Mouse (Mus musculus): ENCODE measurements around the gene Wapl.

GRCm38 (mm10) chr14:34773681-34774080 lies 100.0 kb downstream of the Wapl start:
- TF ChIP-seq CTCF (IDR thresholded peaks at IDR 0.05; ENCODE audit: low read depth, low read length): no peak
- peak; percentile 73; the same call in 1 of the 2 replicates for TF ChIP-seq EP300 (IDR thresholded peaks at IDR 0.05; ENCODE audit: insufficient read depth, low read depth, low read length)
